In genomic region chr17:62862298-62862999, GRCm38 (mm10) we compare ENCODE assay signal across 9 mouse cellular contexts. TPM values are rescaled to one million over a fixed set of nuclear protein-coding genes. Genes with fewer than 3 reads are reported as not detected.
DNase-seq lines count a peak whose midpoint lies in the region; ATAC-seq and TF ChIP-seq lines count a peak whose summit lies in the region.
"Had no signal": no experiment of that assay in that cellular context is flagged by ENCODE, and none has a peak within 500 bp of the region (broad histone marks: within the 10 kb centered on the region; RNA-seq: fewer than 3 reads in every experiment).

No protein-coding gene starts in this region.

- H3K9me3 ChIP-seq in neural tube, embryonic 12.5 days, result no peaks in the 10 kb centered on the region

- peak overlapping the region; percentile 71 for H3K27ac ChIP-seq in neural tube, embryonic 12.5 days
- H3K27ac ChIP-seq: liver, embryonic 14.5 days had no signal

- TF ChIP-seq POLR2A in brain, embryonic 14.5 days (IDR thresholded peaks at IDR 0.05; ENCODE audit: borderline replicate concordance, extremely low read depth, insufficient read depth, insufficient read length, poor library complexity, severe bottlenecking), result no peak

- peak overlapping the region; percentile 36 for H3K4me2 ChIP-seq in neural tube, embryonic 12.5 days (replicated peaks)

- H3K4me3 ChIP-seq in neural tube, embryonic 12.5 days, result no peak overlapping the region

- no peaks in the 10 kb centered on the region for H3K27me3 ChIP-seq in neural tube, embryonic 12.5 days (replicated peaks)

- no peak for TF ChIP-seq CTCF in brain, embryonic 14.5 days (IDR thresholded peaks at IDR 0.05; ENCODE audit: borderline replicate concordance, extremely low read depth, insufficient read depth, insufficient read length)

- H3K9ac ChIP-seq in neural tube, embryonic 12.5 days, result no peak overlapping the region
- H3K9ac ChIP-seq: liver, embryonic 14.5 days had no signal

- intact Hi-C loops in left cerebral cortex, postnatal 10 days (cut with DNase I), result no loop called here

- peaks cover 18% of the 10 kb centered on the region for H3K4me1 ChIP-seq in neural tube, embryonic 12.5 days

- WGBS in neural tube, embryonic 12.5 days, result 25% methylated on average over 12 of the region's 12 CpGs

- ATAC-seq in neural tube, embryonic 12.5 days (ENCODE audit: low FRiP score, low read depth), result peak; percentile 90

- H3K36me3 ChIP-seq in neural tube, embryonic 12.5 days, result no peaks in the 10 kb centered on the region

- peak; percentile 44 to 49 for DNase-seq in left cerebral cortex, postnatal 10 days (ENCODE audit: extremely low spot score in 1 of 2, low spot score in 2 of 2)
- no peak for DNase-seq in left cerebral cortex, adult 11 months (ENCODE audit: low spot score)
- DNase-seq in brain, embryonic 14.5 days (ENCODE audit: low read depth), result peak; percentile 87
- DNase-seq in frontal cortex, postnatal 14 days (ENCODE audit: low spot score in 2 of 2), result peak; percentile 33 to 43
- DNase-seq in layer of hippocampus, adult 9-11 months, result peak; percentile 55
- DNase-seq in urinary bladder, postnatal 14 days (ENCODE audit: low spot score), result no peak
- DNase-seq in gastrocnemius, postnatal 25 days, result no peak

RNA-seq across cellular contexts. Expression of gene Efna5, which starts 18.7 kb away (rescaled TPM):
- 10 to 100 TPM; 44.2 to 44.4 TPM for total RNA-seq in left cerebral cortex, postnatal 10 days (2021)
- 8.4 and 21.5 TPM in 2 replicates for polyA plus RNA-seq in brain, embryonic 14.5 days (2012; rRNA removed)
- 40.6 and 41.6 TPM in 2 replicates for polyA plus RNA-seq in neural tube, embryonic 12.5 days (2016; fragmentation: Nextera tagmentation; extraction: Ambion mirVana)
- total RNA-seq in gastrocnemius, postnatal 25 days (2021), result 1 to 10 TPM in 1 of 2 experiments, under 1 TPM in 1; 0.46 to 2.9 TPM

Comparison
In these comparisons a context has a peak if more than half of its experiments do, and no peak if none do; other contexts are left out.
1. DNase-seq: peak in left cerebral cortex, postnatal 10 days (2 of 2), brain, embryonic 14.5 days (single experiment), frontal cortex, postnatal 14 days (2 of 2) and layer of hippocampus, adult 9-11 months (single experiment); none in left cerebral cortex, adult 11 months (single experiment), urinary bladder, postnatal 14 days (single experiment) and gastrocnemius, postnatal 25 days (single experiment).
2. RNA of gene Efna5, which starts 18.7 kb away (total RNA-seq): 44.2 to 44.4 TPM in left cerebral cortex, postnatal 10 days; 0.46 to 2.9 TPM in gastrocnemius, postnatal 25 days; every median in the first group is over 10 times any median in the second.